Mouse (Mus musculus) heart, postnatal 14 days (tissue): Measurements from ENCODE around the gene Robo1. TPM values are rescaled to one million over a fixed set of nuclear protein-coding genes. Genes with fewer than 3 reads are reported as not detected.
"Not testable (repeated sequence)": the region's sequence is repeated elsewhere in the genome, so short reads cannot be mapped to it uniquely, and the experiment has no call there.

Experiments
- DNase-seq, 2 experiments: peaks; one replicate each; pipeline ENCODE4 v3.0.0; 2021 to 2022
- intact Hi-C: fragments of 180-260 bp; cut with DNase I; formaldehyde crosslinking; loops from one replicate; pipeline ENCODE4 v1.15.1; 2025
- total RNA-seq, 2 experiments: library from RNA; stranded (reverse); gene quantifications; 2 replicates each; pipeline ENCODE4 v1.2.3; 2021

Gene Robo1
- total RNA-seq, 2 experiments from 2014 or later = 3.2 to 3.4 TPM

DNA sequence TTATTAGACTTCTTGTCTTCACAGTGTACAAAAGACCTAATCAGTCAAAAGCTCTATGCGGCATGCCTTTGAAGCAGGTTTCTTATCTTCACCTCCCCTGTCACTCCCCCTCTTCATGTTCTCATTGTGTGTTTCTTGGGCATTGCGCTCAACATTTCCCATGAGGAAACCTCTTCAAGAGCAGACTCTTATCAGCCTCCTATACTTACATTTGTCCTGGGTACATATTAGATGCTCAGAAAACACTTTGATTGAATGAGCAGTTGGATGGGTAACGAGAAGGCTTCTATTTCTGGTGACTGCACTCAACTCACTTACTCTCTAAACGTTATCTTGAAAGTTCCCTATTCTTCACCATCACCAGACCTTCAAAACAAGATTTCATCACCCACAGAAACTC is 114.3 kb downstream of the Robo1 start:
- intact Hi-C loops = no loop called here
- no peak for DNase-seq

DNA sequence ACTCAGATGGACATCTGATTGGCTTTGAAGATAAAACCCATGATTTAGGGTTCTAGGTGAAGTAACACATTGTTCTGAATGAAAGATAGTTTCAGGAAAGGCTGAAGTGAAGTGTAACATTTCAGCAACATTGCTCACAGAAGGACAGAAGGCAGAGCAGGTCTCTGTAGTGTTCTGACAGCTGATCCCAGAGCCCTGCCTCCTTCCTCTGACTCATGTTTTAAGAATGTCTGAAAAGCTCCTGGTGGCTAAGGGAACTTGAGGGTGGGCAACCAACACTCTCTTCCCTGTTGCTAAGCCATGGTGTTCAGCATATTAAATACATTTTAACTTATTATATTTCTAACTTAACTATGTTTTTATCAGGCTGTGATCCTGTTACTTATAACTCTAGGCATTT is 126.3 kb downstream of the Robo1 start:
- DNase-seq = no peak
- intact Hi-C loops = no loop called here

DNA sequence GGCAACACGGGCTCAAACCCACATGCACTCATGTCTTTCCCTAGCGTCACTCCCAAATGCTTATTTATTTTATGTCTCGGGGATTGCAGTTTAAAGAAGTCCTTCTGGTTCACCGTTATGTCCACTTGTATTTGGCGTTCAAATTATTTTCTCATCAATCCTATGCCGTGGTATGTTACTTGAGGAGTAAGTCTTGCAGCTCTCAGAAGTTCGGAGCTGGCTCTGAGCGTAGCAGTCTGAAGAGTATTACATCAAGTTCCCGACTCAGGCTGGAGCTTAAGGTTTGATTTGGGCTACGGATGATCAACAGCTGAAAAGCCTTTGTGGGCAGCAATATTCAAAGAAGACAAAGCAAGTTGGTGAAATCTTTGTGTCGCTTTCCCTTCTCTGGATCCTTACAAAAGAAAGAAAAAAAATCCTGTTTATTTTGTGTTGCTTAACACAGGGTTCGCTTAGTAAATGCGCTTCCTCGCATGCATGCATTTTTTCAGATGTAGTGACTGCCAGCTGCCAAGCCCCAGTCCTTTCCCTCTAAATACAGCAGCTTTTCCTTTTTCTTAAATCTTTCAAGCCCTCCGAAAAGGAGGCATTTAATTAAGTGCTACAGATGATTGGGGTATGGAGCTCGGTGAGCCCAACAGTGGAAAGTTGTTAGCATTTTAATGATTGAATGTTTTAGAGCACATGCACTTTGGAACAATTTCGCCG is 136.5 kb downstream of the Robo1 start:
- intact Hi-C loops = no loop called here

DNA sequence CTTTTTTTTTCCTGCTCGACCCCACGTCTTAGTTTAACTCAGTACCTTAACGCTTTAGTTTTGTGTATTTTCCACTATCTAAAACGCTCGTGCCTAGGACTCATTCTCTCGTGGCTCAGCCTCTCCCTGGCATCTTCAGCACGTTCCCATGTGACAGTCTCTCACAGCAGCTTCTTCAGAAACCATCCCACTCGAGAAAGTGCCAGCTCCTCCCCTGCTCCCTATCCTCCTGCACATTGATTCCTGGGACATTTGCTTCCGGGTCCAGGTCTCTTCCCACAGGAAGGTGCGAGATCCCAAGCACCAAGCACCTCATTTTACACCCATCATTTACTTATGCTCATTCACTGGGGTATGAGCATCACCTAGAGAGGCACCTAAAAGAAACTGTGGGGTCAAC is 150.0 kb downstream of the Robo1 start:
- intact Hi-C loops = no loop called here
- DNase-seq = no peak

More for the DNA sequence above, 136.5 kb downstream of the Robo1 start:
- no peak for DNase-seq

DNA sequence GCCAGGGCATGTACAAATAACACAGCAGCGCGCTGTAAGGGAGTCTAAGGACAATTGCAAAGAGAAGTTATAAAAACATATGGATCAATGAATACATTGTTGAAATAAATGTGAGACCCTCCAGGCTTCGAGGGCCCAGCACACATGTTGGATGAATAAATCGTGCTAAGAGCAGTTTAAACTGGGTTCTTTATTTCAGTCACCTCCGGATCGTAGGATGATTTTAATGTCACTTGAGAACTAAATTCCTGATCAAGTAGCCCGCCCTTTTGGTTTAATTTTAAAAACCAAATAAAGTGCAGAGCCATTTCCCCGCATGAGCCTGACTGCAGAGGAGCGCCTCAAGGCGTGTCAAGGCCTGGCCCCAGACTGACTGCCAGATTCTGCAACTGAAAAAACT is 150.5 kb downstream of the Robo1 start:
- no peak for DNase-seq
- intact Hi-C loops = no loop called here

DNA sequence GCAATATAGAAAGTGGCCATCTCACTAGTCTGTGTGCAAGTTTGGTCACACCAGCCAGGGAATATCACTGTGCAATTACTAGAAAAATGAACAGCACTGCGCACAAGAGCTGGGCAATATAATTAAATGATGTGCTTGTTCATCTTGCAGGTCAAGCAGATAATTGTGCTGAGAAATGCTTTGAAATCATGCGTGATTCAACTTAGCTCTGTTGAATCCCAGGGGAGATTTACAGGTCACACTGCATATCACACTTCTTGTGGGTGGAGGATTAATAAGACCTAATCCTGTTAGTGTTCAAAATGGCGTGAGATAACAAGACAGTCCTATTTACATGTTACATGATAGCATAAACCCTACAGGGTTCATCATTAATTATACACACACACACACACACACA is 157.6 kb downstream of the Robo1 start:
- intact Hi-C loops = no loop called here
- DNase-seq = no peak

DNA sequence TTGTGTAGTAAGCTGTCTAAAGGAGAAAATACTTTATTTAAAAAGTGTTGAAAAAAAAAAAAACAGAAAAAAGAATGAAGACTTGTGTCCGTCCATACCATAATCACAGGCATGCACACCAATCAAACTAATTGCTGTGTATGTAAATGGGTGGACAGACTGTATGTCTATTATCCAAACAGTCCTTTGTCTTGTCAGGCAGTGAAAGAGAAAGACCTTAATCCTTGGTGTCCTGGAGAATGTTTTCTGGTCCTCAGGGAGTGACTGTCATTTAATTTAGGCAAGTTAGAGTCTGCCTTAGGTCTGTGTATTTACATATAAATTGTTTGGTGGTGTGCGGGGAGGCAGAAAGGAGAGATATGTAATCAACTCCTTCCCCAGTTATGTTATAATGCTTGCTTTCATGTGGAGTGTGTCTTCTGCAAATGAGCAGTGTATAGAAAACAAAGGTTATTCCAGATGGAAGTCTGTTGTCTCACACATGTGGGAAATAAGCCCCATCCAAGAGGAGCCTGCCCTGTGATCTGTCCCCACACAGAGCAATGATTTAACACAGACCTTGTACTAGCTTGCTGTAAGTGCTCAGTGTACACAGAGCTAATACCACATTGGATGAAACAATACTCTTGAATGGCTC is 162.0 kb downstream of the Robo1 start:
- DNase-seq = no peak
- intact Hi-C loops = no loop called here

DNA sequence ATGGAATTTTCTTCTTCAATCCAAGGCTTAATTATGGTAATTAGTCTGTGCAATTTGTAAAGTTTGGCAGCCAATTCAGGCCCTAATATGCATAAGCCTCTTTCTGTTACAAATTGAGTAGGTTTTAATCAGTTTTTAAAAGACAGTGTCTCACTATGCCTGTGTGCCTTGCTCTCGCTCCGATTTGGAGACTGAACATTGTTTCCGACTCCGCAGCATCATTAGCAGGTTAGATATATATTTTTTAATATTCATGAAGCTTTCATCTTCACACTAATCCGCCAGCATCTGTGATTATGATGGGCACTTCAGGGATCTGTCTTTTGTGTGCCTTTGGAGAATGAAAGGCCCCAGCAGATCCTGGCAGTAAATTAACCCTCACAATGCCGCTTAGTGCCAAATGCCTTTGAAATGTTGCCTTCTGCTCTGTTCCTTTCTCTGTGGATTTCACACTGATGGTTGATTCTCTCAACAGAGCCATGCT is 202.7 kb downstream of the Robo1 start:
- DNase-seq = no peak
- intact Hi-C loops = no loop called here

DNA sequence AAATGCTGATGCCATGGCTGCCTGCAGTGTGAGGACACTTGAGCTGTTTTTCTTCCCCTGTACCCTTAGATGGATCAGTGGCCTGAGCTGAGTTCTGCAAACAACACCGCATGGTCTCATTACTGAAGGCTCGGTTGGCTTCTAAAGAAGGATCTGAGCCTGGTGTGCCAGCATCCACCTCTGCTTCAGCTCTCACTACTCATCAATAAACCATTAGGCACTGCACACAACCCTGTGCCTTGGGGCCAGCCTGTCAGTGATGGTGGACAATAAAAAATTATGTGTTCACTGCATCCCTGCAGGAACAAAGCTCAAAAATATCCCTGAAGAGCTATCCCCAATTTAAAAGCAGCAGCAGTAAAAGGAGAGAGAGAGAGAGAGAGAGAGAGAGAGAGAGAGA is 223.2 kb downstream of the Robo1 start:
- intact Hi-C loops = no loop called here
- DNase-seq = no peak

DNA sequence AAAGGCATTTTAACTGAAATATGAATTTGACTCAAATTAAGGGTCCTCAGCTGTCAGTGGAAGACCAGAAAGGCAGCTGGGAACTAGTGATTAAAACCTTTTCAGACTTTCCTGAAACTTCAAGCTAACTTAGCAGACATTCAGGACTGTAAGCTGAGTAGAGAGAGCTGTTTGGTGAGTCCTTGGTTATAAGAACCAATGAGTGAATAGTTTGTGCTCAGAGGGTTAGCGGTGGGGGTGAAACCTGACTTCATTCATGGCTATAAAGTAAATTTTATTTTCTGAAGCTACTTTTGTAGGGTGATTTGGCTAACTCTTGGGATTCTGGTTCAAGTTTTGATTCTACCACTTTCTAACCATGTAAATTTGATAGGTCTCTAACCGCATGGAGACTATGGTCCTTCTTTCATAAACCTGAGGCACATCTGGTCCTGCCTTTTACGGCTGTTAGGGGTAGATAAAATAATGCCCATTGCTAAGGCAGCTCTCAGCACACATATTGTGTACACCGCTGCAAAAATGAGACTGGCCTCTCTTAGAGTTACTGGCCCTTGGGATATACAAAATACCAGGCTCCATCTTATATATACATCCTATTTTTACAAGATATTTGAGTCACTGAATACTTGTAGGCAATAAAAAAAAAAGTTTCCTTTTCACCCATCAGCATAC is 225.9 kb downstream of the Robo1 start:
- no peak for DNase-seq
- intact Hi-C loops = no loop called here

DNA sequence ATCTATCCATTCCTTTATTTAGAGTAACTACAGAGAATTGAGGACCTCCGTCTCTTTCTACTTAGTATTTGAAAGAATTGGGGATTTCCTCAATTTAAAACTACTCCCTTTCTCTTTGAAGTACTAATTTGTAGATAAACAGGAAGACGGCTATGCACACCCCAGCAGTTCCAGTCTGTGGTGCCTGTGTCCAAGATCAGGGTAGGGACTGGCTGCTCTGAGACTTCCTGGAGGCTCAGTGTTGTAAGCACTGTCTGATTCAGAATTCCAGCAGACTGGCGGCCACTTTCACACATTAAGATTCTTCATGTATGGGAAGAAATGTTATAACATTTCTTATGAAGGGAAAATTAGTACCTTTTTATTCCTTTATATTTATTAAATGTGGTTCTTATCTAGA is 230.1 kb downstream of the Robo1 start:
- intact Hi-C loops = no loop called here

DNA sequence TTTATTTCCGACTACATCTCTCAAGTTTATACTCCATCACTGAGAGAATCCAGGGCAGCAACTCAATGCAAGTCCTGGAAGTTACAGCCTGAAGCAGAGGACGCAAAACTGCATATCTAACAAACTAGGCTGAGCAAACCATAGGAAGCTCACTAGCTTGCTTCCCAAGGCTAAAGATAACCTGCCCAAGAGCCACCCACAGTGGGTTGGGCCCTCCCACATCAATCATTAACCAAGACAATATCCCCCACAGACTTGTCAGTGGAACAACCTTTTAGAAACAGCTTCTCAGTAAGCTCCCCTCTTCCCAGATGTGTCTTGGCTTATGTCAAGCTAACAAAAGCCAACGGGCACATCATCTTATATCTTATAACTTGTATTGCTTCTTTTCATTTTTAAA is 235.8 kb downstream of the Robo1 start:
- intact Hi-C loops = no loop called here

More for the DNA sequence above, 230.1 kb downstream of the Robo1 start:
- DNase-seq = no peak

DNA sequence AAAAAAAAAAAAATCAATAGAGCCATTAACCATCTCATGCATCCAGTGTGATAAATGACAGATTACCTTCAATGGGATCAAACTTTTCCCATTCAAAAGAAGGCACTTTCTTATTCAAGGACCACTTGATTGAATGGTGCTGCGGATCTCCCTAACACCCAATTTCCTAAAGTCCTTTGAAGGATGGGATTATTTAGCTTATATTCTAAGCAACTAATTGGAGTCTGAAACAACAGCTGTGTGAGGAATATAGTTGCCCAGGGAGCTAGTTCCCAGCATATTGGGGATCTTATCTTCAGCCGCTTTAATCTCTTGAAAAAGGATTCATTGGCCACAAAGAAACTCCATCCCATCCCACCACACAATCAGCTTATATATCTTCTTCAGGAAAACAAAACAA is 236.8 kb downstream of the Robo1 start:
- intact Hi-C loops = no loop called here
- DNase-seq = no peak

More for the DNA sequence above, 235.8 kb downstream of the Robo1 start:
- no peak for DNase-seq

DNA sequence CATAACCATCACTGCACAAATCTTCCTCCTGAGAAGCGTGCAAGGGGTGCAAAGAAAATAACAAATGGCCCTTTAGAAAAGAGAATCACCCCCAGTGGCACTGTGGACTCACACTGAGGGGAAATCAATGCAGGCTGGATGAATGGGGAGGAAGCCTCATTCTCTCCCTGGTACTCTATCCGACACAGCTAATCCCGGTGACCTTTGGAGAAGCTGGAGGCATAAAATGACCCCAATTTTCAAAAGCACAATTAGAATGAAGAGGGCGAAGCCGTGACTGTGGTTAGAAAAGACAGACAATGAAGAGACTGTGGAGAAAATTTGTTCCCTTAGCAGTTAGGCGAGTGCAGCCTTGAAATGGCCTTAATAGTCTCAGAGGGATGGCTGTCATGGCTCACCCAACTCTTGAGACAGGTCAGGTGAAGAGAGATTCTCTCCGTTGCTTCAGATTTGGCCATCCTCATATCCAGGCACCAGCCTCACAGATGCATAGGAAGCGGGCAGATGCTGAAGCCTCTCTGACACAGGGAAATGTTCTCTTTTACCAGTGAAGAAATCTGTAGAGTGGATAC is 243.7 kb downstream of the Robo1 start:
- intact Hi-C loops = no loop called here
- DNase-seq = no peak

DNA sequence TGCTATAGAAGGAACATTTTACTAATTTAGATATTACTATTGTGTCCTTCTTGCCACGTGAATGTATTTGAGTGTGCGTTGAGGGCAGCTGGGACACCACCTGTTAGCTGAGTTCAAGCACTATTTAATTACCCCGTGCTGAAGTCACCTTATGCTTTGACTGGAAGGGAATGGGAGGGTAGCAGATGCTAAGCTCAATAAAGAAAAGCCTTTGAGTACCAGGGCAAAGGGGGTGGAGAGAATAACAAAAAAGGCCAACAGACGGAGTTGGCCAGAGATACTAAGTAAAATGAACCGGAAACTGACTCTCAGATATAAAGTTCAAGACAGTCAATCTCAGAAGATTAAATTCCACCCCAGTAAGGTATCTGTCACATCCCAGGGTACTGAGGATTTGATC is 245.6 kb downstream of the Robo1 start:
- no peak for DNase-seq
- intact Hi-C loops = no loop called here

DNA sequence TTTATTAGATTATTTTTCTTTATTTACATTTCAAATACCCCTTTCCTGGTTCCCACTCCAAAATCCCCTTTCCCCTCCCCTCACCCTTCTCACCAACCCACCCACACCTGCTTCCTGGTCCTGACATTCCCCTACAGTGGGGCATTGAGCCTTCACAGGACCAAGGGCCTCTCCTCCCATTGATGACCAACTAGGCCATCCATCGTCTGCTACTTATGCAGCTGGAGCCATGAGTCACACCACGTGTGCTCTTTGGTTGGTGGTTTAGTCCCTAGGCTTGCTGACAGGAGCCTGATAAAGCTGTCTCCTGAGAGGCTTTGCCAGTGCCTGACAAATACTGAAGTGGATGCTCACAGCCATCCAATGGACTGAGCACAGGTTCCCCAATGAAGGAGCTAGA is 254.0 kb downstream of the Robo1 start:
- intact Hi-C loops, DNase-seq: not testable (repeated sequence)

DNA sequence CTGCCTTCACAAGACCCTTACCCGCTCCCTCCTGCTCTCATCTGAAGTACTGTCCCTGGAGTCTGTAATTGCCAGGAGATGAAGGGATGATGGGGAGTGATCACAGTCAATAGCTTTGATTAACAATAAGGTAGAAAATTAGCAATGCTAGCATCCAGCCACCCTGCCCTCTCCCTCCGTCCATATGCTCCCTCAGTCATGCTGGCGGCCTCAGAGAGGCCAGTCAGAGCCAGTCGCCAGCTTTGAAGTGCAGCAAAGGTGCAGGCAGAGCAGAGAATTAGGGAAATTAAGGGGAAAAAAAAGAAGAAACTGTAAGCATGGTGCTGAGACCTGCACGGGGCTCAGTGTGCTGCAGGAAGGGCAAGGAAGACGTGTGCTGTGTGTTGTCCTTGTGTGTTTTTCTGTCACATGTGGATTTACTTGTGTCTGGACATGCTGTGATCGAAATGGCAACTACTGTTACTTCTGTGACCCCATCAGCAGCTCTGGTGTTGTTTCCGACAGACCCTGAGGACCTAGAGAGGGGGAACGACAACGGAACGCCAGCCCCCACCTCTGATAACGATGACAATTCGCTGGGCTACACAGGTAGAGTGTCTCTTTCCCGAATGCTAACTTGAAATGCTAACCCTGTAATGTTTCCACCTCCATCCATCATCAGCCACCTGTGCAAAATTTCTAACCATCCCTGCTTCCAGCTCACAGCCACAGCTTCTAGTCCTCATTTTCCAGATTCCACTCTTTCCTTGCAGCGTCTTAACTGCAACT is 255.3 kb downstream of the Robo1 start:
- DNase-seq = no peak
- intact Hi-C loops = no loop called here

DNA sequence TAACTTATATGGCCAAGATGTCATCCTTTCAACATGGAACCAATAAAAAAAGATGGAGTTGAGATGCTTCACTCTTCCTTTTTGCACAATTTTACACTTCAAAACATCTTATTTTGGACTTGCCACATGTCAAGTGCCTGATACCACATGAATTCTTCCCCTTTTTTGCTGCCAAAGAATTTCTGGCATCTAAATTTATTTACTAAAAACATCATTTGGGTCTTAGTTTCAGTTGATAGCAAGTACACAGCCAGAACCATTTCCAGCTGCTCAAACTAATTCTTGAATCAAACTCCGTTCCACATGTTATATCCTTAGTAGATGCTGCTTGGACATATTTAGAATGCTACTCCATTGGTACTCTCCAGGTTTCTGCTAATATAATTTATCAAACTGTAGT is 267.1 kb downstream of the Robo1 start:
- DNase-seq = no peak
- intact Hi-C loops = no loop called here

DNA sequence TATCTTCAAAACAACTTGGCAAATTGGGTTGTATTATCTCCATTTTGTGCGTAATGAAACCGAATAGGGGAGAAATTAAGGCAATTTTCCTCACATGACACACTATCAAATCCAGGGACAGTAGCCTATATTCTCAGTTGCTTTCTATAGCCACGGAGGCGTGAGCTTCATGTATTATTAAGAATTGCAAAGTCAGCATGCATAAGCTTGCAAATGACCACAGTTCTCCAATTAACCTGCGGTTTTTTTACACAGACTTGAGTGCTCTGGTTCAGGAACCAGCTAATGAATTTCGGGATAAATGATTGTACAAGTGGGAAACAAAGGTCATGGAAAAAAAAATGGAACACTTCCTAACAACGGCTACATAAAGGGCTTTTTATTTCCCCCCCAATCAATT is 268.9 kb downstream of the Robo1 start:
- intact Hi-C loops = no loop called here

DNA sequence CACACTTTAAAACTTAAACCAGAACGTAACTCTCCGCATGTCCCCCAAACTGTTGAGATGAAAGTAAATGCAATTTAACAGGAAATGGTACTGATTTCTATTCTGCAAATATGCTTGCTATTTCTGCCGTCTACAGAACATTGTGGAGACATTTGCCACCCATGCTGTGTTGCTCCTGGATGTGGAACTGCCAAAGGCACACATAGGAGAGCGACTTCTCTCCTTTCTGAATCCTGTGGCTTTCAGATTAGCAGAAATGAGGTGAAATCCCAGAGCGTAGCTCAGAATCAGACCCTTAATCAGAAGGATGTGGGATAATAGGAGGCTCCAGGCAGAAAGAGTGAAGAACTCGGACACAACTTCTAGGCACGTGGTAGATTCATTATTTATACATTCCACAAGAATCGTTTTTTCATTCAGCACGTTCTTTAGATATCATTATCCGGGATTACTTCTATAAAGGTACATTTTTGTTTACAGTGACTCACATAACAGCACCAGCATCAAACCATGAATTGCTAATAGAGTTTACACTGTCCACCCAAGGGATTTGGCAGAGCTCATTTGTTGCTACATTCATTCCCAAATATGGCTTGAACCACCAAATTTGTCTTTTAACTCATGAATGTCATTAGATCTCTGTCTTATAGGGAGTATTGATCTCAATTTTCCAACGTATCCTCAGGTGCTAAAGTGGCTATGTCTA is 276.5 kb downstream of the Robo1 start:
- no peak for DNase-seq
- intact Hi-C loops = no loop called here

More for the DNA sequence above, 268.9 kb downstream of the Robo1 start:
- DNase-seq = no peak
